Mouse (Mus musculus): ENCODE measurements around the gene Polr1e.

DNA sequence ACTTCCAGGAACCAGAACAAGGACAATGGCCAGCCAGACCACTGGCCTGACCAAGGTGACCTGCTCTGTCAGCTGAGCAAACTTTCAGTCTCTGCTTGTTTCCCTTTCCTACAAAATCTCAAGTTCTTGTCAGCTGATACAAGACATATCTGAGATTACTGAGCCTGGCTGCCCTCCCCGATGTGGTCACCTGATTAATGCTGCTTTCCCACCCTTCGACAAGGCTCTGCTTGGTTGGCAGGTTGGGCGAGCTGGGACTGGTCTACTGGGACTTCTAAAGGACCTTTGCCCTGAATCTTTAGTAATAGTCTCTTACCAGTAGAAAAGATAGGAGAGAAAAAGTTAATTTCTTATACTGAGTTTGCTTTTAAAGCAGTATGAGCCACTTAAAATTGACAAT, 12.9 kb upstream of the Polr1e start:
- TF ChIP-seq CTCF (IDR thresholded peaks at IDR 0.05; ENCODE audit: low read depth) (no peak), EP300 (IDR thresholded peaks at IDR 0.05; ENCODE audit: low read depth) (no peak)

Measured in heart, postnatal 0 days (tissue).